Mouse (Mus musculus): Measurements from ENCODE around the gene Slpi.

GRCm38 (mm10) chr2:164436215-164436913, 47.5 kb upstream of the Slpi start:
- no peak for TF ChIP-seq GATA1 (IDR thresholded peaks at IDR 0.05; ENCODE audit: borderline replicate concordance, low read length)
- no peak for TF ChIP-seq FLI1 (IDR thresholded peaks at IDR 0.05; ENCODE audit: low read length)

All from megakaryocyte, embryonic 14.5 days (primary cell).